Mouse (Mus musculus): ENCODE data around the gene Prok1.

Prok1 gene

GRCm38 (mm10) chr3:107239607-107240006 lies at the start of gene Prok1:
TSS of gene Prok1 (minus strand) at chr3:107239707.
- no peak for DNase-seq (ENCODE audit: low spot score in 2 of 2)

DNA sequence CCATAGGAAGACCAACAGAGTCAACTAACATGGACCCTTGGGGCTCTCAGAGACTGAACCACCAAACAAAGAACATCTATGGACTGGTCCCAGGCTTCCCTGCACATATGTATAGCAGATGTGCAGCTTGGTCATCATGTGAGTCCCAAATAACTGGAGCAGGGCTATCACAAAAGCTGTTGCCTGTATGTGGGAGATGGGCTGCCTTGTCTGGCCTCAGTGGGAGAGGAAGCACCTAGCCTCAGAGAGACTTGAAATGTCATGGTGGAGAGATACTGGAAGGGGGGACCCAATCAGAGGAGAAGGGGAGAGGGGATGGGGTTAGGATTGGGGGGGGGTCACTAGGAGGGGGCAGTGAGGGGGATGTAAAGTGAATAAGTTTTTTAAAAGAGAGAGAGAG lies 47.8 kb upstream of the Prok1 start:
- DNase-seq (ENCODE audit: low spot score in 2 of 2), result no peak

DNA sequence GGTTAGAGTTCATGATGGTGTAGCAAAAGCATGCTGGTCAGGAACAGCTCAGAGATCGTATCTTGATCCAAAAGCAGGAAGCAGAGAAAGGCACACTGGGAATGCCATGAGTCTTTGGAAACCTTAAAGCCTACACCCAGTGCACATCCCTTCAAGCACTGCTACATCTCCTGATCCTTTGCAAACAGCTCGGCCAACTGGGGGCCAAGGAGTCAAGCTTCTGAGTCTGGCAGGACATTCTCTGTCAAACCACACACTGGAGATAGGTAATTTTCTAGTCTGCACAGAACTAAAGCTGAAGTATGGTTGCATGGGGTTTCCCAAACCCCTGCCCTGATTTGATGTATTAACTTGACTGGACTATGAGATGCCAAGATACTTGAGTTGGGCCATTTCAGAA lies 46.6 kb upstream of the Prok1 start:
- no peak for DNase-seq (ENCODE audit: low spot score in 2 of 2)

DNA sequence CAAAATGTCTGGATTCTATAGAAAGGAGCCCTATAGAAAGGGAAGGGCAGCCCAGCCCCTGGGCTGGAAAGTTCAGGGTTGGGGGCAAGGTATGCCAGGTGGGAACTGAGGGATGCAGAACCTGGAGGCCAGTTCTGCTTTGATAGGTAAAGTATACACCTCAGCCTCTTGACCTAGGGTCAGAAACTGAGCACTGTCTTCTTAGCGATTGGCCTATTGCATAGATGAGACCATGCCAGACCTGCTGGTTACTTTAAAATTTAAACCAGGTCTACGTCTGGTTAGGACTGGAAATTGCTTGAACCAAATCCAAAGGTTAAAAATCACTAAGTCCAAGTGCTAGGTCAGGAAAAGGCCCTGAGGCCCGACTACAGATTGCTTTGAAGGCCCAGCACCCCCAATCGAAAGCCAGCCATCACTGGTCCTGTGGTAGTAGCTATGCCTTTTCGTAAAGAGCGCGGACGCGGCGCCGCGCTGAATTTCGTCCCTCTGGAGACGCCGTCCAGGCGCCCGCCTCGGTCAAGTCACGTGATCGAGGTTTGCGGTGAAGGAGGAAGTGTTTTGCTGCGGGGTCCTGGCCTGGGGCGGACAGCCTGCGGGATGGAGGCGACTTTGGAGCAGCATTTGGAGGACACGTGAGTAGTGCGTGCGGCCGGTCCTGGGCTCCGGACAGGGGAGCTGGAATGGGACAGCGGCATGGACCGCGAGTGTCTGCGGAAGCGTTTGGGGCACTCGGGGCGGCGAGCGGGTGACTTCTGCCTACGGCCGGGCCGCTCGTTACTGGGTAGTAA lies 39.2 kb upstream of the Prok1 start, which contains the start of gene Lamtor5:
Gene Lamtor5, plus strand, starts transcription at position 380 of the 791 bp plus-strand sequence.
- peak; percentile 93 to 94 for DNase-seq (ENCODE audit: low spot score in 2 of 2)

DNA sequence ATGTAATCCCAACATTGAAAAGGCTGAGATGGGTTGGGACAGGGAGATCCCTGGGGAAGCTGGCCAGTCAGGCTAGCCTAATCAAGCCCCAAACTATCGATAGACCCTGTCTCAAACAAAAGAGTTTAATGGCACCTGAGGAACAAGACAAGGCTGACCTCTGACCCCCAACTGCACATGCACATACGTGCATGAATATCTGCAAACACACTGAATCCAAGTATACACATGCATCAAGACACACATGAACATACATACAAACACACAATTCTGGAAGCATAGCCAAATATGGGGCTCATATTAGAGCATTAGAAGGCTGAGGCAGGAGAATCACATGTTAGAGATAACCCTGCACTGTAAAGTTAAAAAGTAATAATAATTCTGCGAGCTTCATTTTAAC lies 37.1 kb upstream of the Prok1 start:
- no peak for DNase-seq (ENCODE audit: low spot score in 2 of 2)

DNA sequence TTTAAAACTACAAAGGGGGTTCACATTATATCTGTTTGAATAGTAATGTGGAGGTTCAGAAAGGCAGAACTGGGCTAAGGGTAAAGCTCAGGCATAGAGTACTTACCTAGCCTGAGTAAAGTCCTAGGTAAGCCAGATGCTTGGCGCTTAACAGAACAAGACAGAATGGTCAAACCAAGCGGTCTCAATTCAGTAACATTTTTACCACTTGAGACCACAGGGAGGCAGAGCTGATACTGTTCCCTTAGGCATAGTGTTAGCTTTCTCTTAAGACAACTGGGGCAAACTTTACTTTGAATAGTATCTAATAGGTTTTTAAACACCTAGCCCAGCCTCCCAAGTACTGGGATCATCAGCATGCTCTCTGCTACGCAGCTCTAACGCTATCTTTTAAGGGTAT lies 36.5 kb upstream of the Prok1 start:
- no peak for DNase-seq (ENCODE audit: low spot score in 2 of 2)

GRCm38 (mm10) chr3:107275351-107275750 lies 35.8 kb upstream of the Prok1 start:
- DNase-seq (ENCODE audit: low spot score in 2 of 2), result no peak

- peak; percentile 76 to 81 for DNase-seq (ENCODE audit: low spot score in 2 of 2)
These were observed 34.3 kb upstream of the Prok1 start for GRCm38 (mm10) chr3:107273820-107274219.

GRCm38 (mm10) chr3:107272433-107272832 lies 32.9 kb upstream of the Prok1 start:
- DNase-seq (ENCODE audit: low spot score in 2 of 2), result no peak

GRCm38 (mm10) chr3:107266814-107267345 lies 27.4 kb upstream of the Prok1 start:
- DNase-seq (ENCODE audit: low spot score in 2 of 2), result no peak

DNA sequence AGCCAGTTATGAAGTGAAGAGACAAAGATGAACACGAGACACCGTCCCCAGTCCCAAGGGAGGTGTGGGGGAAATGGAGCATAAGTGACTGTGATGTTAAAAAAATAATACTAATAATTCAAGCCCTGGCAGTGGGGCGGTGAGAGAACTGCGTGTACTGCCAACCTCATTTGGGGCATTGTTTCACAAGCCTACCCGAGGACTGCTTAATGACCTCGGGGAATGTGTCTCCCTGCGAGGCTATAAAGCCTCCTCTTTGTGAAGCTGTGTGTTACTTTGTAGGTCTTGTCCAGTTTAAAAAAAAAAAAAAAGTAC lies 22.3 kb upstream of the Prok1 start:
- DNase-seq (ENCODE audit: low spot score in 2 of 2), result no peak

DNA sequence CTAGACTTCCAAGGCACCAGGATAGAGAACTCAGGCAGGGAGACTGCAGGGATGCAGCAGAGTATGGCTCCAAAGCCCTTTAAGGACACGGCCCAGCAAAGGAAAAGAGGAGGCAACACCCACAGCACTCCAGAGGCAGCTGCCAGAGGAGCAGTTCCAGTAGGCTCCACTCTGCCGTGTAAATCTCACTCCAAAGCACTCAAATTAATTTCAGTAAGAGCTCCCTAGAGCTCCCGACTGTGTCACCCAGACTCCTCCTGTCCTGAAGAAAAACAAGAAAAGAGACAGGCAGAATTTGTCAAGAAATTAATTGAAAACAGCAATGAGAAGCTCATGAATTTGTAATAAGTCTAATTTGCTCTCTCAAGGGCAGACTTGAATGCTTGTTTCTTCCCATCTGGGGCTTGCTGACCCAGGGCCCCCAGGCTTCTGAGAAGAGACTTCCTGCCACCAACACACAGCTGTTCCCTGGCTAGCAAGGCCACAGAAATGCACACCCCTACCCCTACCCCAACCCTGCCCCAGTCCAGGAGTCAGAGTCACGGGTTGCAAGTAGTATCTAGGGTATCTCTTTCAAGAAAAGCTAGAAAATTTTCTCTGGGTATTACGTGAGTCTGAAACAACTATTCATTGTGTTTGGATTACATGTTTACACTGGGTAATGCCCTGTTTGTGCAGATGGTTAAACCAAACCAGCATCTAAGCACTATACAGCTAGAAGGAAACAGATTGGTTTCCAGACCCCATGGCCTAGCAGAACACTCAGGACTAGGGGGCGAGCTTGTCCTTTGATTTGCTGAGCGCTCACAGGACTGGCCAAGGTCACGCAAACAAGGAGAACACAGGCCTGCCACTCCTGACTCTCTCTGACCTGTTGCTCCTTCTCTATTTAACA lies 21.7 kb upstream of the Prok1 start:
- DNase-seq (ENCODE audit: low spot score in 2 of 2), result peak; percentile 14 to 45

DNA sequence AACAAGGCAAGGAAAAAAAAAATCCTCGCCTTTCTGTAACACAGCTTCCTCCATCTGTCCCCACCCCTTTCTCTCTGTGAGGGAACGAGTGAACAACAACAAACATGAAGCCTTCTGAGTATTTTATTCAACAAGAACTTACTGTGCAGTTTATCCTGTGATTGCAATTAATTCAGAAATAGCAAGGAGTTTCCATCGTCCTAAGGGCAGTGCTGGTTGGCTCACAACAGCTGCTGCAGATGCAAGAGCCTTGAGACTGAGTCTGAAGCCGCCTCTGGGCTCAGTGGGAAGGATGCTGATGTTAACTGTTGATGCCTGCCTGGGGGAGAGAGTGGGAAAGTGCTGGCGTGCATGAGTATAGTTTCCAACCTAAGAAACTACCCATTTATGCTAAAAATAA lies 18.4 kb upstream of the Prok1 start:
- no peak for DNase-seq (ENCODE audit: low spot score in 2 of 2)

DNA sequence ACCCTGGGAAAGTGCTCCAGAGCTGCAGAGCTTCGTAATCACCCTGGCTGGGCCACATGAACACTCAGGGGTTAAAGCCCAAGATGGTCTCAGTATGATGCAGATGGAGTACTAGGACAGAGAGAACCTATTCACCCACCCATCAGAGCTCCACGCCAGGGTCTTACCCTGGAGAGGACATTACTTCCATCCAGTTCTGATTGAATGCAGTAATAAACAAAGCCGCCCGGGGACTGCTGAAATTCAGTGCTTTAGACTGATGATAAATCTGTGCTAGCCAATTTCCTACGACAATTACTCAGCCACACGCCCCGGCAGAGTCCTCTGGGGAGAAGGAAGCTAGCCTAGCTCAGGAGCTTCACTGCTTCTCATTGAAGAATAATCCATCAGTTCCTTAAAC lies 17.2 kb upstream of the Prok1 start:
- DNase-seq (ENCODE audit: low spot score in 2 of 2), result no peak

GRCm38 (mm10) chr3:107255992-107256391 lies 16.5 kb upstream of the Prok1 start:
- no peak for DNase-seq (ENCODE audit: low spot score in 2 of 2)

- DNase-seq (ENCODE audit: low spot score in 2 of 2), result no peak
These were observed 14.4 kb upstream of the Prok1 start for GRCm38 (mm10) chr3:107253925-107254324.

- DNase-seq (ENCODE audit: low spot score in 2 of 2), result no peak
These were observed 12.5 kb upstream of the Prok1 start for GRCm38 (mm10) chr3:107252035-107252434.

GRCm38 (mm10) chr3:107250320-107250719 lies 10.8 kb upstream of the Prok1 start:
- no peak for DNase-seq (ENCODE audit: low spot score in 2 of 2)

DNA sequence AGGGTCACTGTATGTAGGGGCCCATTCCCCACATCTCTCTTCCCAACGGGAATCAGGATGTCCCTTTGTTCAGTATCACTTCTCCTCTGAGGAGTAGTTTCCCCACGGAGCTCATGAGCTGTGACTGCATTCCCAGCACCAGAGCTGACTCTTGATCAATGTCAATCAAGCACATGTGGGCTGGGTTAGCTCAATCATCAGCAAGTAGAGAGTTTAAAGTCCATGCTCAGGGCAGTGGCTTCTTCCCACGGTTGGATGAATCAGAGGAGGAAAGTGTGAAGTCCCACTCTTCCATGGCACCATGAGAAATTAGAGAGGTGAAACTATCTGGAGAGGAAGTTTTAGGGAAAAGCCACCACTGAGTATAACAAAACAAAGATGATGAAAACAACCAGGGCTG lies 9.5 kb upstream of the Prok1 start:
- no peak for DNase-seq (ENCODE audit: low spot score in 2 of 2)

DNA sequence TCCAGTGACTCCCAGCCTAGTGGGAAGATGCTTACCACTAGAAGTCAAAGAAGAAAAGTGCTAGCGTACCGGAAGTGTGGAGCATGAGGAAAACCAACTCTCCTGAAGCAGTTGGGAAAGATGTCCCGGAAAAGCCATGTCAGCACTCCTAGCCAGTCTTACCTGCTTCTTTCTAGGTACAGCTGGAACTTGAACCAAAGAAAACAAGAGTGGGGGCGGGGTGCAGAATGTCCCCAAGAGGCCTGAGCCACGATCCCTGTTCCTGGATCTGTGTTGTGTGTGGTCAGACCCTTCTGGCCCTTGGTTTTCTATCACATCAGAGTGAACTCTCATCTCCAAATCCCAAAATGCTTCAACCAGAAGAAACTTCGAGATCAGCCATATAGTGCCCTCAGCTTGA lies 7.4 kb upstream of the Prok1 start:
- DNase-seq (ENCODE audit: low spot score in 2 of 2), result no peak

DNA sequence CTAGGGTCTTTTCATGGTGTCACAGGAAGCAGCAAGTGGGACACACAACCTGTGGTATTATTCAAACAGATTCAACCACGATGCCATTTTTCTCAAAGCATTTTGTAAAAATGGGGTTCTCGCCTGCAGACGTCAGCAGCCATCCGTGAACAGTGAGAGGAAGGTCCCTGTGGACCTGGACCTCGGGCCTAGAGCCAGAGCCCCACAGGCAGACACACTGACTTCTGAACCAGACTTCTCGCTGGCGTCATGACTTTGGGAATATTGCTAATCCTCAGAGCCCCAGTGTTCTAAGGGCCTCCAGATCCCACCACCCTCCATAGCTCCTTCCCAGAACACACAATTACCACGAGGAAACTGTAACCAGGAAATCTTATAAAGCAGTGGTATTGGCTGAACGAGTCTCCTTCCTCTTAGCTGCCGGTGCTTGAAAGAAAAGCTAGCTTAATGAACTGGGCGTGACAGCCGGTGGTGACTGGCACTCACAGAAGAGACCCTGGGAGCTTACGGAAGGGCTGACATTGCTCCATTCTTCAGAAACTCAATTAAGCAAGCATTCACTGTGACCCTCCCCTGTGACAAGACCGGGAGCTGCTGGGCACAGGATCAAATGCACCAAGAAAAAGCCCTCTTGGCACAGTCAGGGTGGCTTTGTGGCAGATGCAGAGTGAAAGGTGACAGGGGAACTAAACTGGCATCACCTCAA lies 2.0 kb upstream of the Prok1 start:
- no peak for DNase-seq (ENCODE audit: low spot score in 2 of 2)

DNA sequence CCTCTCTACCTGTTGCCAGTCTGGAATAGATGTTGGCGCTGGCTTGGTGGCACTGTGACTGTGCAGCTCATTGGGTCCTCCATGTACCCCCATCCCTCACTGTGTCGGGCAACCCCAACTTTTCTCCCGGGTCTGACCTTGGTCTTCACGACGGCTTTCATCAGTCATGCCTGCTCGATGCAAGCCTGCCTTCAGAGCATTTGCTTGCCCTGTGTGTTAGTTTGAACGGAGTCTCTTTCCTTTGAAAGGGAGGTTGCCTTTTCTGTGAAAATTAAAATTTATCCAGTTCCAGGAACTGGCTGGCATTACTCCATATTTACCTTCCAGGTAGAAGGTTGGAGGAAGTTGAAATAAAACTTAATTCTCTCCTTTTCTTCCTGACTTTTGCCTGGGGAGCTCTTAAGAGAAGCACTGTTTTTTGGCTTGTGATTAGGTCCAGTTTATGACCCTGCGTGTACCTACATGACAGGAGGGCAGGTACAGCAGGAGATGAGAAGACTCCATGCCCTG lies 981 bp downstream of the Prok1 start:
- no peak for DNase-seq (ENCODE audit: low spot score in 2 of 2)

Measured in right cerebral cortex, adult 2 months (tissue).